Mouse (Mus musculus) brain, embryonic 14.5 days (tissue): ENCODE measurements around the gene Gm38392. TPM values are rescaled to one million over a fixed set of nuclear protein-coding genes. Genes with fewer than 3 reads are reported as not detected.

Experiments used
- DNase-seq: peaks from one replicate; pipeline ENCODE4 v3.0.0-alpha.2; 2011; ENCODE audit warnings: low read depth
- CTCF ChIP-seq: fragments of 200-500 bp; IDR thresholded peaks from 2 replicates; pipeline ENCODE4 v1.5.1; 2012; ENCODE audit warnings: inconsistent platforms, mild to moderate bottlenecking, moderate library complexity, borderline replicate concordance; ENCODE audit not compliant: insufficient read depth, insufficient read length; ENCODE audit errors: extremely low read depth
- POLR2A ChIP-seq: fragments of 200-500 bp; IDR thresholded peaks from 2 replicates; pipeline ENCODE4 v1.6.1; 2012; ENCODE audit warnings: mild to moderate bottlenecking, inconsistent platforms, borderline replicate concordance; ENCODE audit not compliant: poor library complexity, insufficient read depth, insufficient read length, severe bottlenecking; ENCODE audit errors: extremely low read depth
- polyA plus RNA-seq: library from polyadenylated mRNA; depleted of rRNA; stranded (reverse); fragments of >200 nt; gene quantifications from 2 replicates; pipeline ENCODE4 v1.2.3, GENCODE M21; 2012

The Gm38392 gene
- polyA plus RNA-seq, 1 experiment, result not detected

DNA sequence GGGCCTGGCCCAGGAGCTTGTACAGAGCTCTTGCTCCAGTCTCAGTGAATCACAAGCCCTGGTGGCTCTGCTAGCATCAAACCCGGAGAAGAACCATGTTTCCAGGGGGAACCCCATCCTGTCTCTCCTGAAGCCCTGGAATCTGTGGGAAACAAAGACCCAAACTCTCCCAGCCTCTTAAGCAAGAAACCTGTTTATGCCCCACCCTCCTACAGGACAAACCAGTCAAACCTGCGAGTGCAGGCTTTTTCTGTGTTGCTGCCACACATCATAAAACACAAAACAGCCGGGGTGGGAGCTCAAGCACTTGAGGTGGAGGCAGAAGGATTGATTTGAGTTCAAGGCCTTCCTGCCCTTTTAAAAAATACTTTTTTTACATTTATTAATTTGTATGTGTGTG lies 24.7 kb downstream of the Gm38392 start:
- no peak for TF ChIP-seq POLR2A
- TF ChIP-seq CTCF, result no peak

DNA sequence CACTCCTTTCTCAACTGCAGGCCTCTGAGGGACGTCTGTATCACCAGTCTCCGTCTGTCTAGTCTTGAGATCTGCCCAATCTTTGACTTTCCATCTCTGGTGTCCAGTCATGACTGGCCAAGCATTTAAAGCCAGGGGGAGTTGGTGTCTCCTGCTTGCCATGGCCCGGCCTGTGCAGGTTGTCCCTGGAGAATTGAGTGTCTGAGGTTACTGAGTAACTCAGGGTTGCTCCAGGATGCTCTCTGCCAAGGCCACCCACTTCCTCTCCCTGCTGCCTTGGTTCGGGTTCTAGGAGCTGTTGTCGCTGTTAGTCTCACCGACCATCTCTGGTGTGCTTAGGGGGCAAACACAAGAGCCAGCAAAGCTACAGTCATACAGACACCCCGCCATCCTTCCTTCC lies 30.6 kb downstream of the Gm38392 start:
- no peak for DNase-seq
- no peak for TF ChIP-seq POLR2A
- TF ChIP-seq CTCF, result no peak

More for the DNA sequence above, 24.7 kb downstream of the Gm38392 start:
- no peak for DNase-seq

DNA sequence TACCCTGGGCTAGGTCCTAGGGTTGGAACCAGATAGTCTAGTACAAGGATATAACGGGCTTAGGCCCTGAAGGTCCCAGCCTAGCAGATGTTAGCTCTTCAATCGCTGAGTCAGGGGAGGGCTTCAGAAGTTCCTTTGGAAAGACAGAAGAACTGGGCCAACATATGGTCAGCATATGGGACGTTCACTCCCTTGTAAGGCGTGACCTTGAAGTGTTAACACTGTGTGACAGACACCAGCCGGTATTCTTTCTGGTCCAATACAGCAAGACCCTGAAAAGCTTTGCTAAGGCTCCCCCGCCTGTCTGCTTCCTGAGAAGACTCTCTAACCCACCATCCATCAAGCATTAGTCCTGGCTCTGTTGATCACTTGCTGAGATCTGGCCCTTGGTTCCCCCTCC lies 31.1 kb downstream of the Gm38392 start:
- TF ChIP-seq CTCF (no peak), POLR2A (no peak)
- peak; percentile 67 for DNase-seq

DNA sequence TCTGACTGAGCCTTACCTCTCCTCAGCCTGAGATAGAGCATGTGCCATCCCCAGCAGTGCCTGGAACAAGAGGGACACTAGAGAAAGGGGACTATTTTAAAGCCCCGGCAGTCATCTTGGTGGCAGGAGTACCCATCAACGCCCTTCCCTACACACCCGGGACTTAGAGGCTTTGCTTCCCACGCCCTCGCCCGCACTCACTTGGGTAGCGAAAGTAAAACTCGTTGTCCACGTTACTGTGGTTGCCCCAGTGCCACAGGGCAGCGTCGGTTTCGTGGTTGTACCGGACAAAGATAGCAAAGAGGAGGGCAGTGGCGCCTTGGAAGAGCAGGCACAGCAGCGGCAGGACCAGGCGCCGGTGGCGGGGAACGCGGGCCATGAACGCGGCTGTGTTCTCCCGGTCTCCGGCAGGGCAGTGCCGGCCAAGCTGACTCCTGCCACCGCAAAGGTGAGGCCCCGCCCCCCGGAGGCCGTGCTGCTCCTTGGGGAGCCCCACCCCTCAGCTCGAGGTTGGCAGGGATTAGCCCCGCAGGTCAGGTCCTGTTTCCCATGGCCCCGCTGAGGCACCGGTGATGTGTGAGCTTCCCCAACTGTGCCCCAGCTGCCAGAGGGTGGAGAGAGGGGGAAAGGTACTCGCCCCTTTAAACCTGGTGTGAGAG lies 32.6 kb downstream of the Gm38392 start, which contains the start of gene Rhbg:
Rhbg (minus strand) TSS at position 442 of the 659 bp plus-strand sequence.
- no peak for TF ChIP-seq POLR2A
- TF ChIP-seq CTCF, result no peak
- DNase-seq, result peak; percentile 12

DNA sequence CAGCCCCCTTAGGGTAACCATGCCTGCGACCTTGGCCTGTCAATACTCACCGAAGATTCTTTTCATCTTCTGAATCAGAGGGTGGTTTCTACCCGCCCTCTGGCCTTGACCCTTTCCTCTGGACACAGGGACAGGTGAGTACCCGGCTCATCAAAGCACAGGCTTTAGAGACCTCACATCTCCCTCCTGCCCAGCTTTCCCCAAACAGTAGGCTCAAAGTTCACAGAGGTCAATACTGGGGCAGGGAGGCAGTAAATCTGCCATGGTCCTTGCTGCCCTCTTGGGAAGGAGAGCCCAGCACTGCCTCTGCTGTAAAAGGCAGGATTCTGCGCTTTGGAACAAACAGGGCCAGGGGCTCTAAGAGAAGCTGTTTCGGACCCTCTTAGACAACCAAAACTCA lies 34.3 kb downstream of the Gm38392 start:
- TF ChIP-seq CTCF (no peak), POLR2A (no peak)
- DNase-seq, result no peak

DNA sequence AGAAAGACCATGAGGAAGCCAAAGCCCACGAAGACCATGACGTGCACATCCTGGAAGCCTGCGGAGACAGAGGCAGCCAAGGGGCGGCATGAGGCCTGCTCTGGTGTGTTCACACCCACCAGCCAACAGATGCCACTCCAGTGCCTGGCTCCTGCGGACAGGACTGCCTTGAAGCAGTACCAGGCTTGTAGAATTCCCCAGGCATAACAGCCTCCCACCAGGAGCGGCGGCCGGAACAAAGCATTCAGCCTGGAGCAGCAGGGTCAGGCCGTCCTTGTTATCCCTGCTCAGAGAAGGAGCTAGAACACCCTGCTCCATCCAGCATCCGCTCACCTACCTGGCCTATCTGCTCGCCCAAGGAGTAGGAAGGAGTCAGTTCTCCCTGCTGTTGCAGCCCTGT lies 38.6 kb downstream of the Gm38392 start:
- DNase-seq, result no peak

DNA sequence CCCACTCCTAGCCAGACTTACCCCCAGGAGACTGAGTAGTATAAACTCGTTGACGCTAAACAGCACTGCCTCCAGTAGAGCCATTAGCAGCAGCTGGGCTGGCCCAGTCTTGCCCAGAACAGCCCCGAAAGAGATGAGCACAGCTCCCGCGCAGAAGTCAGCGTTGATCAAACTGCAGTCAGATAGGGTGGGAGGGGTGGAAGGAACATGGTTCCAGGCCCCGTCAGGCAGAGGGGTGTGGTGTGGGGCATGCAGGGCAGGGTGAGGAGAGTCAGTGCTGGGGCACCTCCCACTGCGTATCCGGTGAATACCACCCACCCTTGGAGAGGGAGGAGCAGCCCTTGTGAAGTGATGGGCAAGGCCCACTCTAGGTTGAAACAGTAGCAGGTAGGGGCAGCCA lies 39.3 kb downstream of the Gm38392 start:
- TF ChIP-seq CTCF (no peak), POLR2A (no peak)
- DNase-seq, result no peak

More for the DNA sequence above, 38.6 kb downstream of the Gm38392 start:
- no peak for TF ChIP-seq CTCF
- no peak for TF ChIP-seq POLR2A

DNA sequence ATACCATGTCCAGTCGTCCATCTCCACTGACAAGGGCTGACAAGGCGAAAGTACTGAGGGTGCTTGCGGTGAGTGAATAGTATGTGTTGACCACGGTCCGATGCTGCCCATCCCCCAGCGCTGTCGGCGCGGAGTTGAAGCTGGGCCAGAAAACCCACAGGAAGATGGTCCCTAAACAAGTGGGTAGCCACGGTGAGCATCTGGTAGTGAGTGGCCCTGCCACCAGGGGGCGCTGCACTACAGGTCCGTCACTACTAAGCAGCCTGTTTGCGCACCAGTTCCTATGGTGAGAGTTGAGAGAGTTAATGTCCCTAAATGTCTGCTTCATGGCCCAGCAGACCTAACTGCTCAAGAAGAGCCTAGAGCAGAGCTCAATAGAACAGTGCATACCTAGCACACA lies 41.2 kb downstream of the Gm38392 start:
- TF ChIP-seq CTCF, result peak; percentile 92
- TF ChIP-seq POLR2A, result no peak
- peak; percentile 67 for DNase-seq

DNA sequence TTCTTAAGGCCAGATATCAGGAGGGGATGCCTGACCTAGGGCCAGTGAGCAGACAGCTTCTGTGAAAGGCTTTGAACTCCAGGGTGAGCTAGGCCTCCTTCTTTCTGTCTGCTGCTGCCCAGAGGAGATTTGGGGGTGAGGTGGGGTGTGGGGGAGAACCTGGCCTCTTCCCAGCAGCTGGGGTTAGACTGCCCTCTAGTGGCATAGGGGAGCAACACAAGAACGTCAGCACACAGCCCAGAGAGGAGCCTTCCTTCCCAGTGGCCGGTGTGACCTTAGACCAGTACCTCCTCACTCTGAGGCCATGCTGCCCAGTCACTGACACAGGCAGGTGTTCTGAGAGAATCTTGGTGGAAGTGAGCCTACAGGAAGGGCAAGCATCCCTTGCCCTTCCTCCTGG lies 42.9 kb downstream of the Gm38392 start:
- TF ChIP-seq POLR2A, result no peak
- peak; percentile 93 for TF ChIP-seq CTCF
- peak; percentile 70 for DNase-seq

DNA sequence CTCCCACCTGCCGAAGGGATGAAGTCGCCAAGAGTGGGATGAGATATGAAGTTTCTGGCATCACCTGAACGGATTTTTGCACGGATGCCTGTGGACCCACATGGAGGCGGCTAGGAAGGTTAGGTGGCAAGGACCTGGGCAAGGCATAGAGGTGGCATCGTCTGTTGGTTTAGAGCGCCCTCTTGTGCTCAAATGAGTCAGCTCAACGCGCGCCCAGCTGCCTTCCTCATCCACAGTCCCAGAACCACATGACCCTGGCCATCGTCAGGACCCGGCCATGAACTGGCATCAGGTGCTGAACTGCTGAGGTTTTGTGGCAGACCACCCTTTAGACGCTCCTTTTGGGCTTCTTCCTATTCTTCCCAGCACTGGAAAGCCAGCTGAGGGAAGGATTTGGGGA lies 44.5 kb downstream of the Gm38392 start:
- TF ChIP-seq CTCF (peak; percentile 93), POLR2A (no peak)
- peak; percentile 88 for DNase-seq

DNA sequence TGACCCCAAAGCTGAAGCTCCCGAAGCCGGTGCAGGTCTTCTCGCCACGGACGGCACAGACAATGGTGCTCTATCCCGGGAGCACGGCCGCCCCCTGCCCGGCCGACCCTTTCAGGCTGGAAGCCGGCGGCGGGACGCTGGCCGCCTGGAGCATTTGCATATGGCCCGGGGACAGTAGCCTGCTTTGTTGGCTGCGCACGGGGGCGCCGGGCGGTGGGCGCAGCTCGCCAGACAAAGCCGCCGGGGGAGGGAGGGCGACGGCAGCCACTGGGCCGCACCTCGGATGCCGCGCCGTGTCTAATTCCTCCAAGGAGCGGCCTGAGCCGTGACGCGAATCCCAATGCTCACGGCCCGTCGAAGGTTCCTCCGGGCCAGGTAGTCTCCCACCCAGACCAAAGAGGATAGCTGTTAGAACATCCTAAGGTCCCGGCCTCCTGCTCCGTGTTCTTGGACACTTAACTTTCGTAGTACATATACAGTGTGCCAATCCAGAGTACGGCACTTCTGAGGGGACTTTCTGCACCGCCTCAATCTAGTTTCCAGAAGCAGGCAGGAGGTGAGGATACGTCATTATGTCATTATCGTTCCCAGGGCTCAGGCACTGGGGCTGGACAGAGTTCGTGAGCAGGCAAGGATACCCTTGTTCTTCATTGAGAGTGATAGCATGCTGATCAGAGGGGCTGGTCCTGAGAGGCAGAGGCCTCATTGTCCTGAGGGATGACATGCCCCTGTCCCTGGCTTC lies 45.8 kb downstream of the Gm38392 start:
- DNase-seq, result peak; percentile 90
- TF ChIP-seq POLR2A (no peak), CTCF (no peak)

DNA sequence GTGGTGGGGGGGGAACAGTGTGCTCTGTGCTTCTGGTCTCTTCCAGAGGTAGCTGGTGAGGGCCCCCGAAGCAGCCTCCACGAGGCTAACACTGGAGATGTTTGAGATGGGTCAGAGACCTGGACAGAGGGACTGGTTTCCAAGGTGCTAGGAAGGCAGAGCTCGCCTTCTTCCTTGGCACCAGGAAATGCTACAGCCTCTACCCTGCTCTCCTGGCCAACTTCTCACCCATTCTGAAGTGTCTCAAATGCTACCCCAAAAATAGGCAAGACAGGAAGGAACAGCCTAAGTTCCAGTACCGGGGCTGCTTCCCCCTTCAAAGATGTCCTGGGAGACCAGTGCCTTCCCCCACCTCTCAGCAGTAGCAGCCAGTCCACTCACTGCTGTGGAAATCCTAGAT lies 47.6 kb downstream of the Gm38392 start:
- no peak for DNase-seq
- TF ChIP-seq POLR2A (no peak), CTCF (no peak)

DNA sequence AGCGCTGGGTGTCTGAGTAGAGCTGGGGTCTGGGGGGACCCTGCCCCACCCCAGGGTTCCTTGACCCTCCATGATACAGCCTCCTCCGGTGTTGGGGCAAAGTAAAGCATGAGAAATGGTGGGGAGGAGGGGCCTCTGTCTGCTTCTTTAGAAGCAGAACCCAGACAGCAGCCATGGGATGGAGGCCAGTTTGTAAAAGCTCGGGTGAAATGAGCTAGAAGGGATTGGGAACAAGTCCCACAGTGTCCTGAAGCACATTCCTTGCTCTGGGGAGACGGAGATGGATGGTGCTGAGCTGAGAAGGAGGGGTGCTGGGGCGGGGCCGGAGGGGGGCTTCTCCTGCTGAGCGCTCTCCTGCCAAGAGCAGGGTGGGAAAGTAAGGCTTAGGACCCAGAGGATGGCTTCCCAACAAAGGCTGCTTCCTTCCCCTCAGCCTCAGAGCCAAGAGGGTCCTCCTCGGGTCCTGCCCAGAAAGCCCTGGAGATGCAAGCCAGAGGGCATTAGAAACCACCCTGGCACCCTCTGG lies 48.1 kb downstream of the Gm38392 start:
- TF ChIP-seq POLR2A (no peak), CTCF (0 out of 2 replicates have a peak, but pooled peaks have one; percentile 2)
- DNase-seq, result peak; percentile 94
